Mouse (Mus musculus): ENCODE results near the gene Gm20721. TPM values are rescaled to one million over a fixed set of nuclear protein-coding genes. Genes with fewer than 3 reads are reported as not detected.

Gm20721 gene
- total and polyA plus RNA-seq, 3 experiments: 55.7 to 363 TPM; not detected in 1

- no peak overlapping the region for H3K4me3 ChIP-seq (replicated peaks in 1 of 3; ENCODE audit: low read depth in 2 of 3, low read length in 2 of 3, poor library complexity in 1 of 3)
- H3K27me3 ChIP-seq (replicated peaks): no peaks in the 10 kb centered on the region
- H3K79me2 ChIP-seq (replicated peaks; ENCODE audit: control insufficient read depth, extremely low read depth, insufficient read depth, poor library complexity, severe bottlenecking): no peaks in the 10 kb centered on the region
- H3K9me3 ChIP-seq (replicated peaks; ENCODE audit: low read length): no peaks in the 10 kb centered on the region
- peaks cover 0 to 10% of the 10 kb centered on the region in 2 experiments; a peak in 2 of 4 replicates for H3K4me1 ChIP-seq (ENCODE audit: control insufficient read depth in 1 of 2, insufficient read depth in 2 of 2)
- dilution Hi-C loops (cut with MboI; ENCODE audit: extremely low pct_ligation_motif_present, extremely low pct_unique_long_range_greater_than_20kb, low sequenced_read_pairs): no loop called here
- no peak for DNase-seq (ENCODE audit: extremely low read depth)
- no peak overlapping the region for H3K27ac ChIP-seq (ENCODE audit: insufficient read depth, low read depth)
- H3K9ac ChIP-seq (ENCODE audit: insufficient read depth, low read depth): no peak overlapping the region
- TF ChIP-seq POLR2AphosphoS2 (IDR thresholded peaks at IDR 0.05; ENCODE audit: low read depth, low read length) (no peak), E2F4 (IDR thresholded peaks at IDR 0.05; ENCODE audit: insufficient replicate concordance, low read depth, low read length) (no peak), SMC3 (IDR thresholded peaks at IDR 0.05; ENCODE audit: low read depth, low read length) (no peak), UBTF (IDR thresholded peaks at IDR 0.05; ENCODE audit: low read depth, low read length) (no peak), PAX5 (IDR thresholded peaks at IDR 0.05; ENCODE audit: low read length) (no peak), GABPA (IDR thresholded peaks at IDR 0.05; ENCODE audit: insufficient replicate concordance, low read depth, low read length) (no peak), MYC (IDR thresholded peaks at IDR 0.05; ENCODE audit: low read depth, low read length) (no peak)
- no peak overlapping the region for H3K4me2 ChIP-seq (ENCODE audit: insufficient read depth, low read depth, poor library complexity, severe bottlenecking)
- in situ Hi-C loops (cut with MboI; ENCODE audit: low pct_ligation_motif_present, low pct_unique_long_range_greater_than_20kb, low sequenced_read_pairs): loop anchor here (10.0 kb wide), 4 partner anchors 143 to 593 kb away; partner anchors contain the start of gene Tubb1
- peaks cover 0 to 1% of the 10 kb centered on the region in 2 experiments for H3K36me3 ChIP-seq (replicated peaks in 1 of 2; ENCODE audit: control insufficient read depth in 1 of 2, insufficient read depth in 1 of 2, low read length in 1 of 2)
Measured at GRCm38 (mm10) chr2:174311613-174312012, 34.9 kb downstream of the Gm20721 start.

DNA sequence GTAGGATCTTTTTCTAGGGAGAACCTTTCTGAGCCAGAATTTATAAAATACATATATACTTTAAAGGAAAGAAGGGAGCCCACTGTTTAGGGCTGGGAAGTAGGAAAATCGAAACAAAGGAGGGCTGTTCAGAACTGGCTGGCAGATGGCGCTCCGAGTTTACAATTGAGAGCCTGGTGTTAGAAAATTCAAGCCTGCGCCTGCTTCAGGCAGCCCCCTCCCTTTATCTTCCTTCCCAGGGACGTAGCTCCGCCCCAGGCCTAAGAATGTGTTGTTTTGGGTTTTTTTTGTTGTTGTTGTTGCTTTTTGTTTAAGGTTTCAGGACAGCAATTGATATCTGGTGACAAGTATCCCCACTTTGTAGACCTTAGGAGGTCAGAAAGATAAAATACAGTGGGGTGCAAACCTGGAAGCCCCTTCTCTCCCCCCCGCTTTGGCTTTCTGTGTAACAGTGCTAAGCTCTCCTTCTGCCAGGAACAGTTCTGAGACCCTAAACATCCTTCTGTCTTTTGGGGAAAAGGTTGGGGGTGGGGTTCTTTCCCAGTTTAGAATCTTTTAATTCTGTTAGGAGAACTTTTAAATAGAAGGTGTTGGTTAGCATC, 35.5 kb downstream of the Gm20721 start:
- H3K9me3 ChIP-seq (replicated peaks; ENCODE audit: low read length): no peaks in the 10 kb centered on the region
- no peaks in the 10 kb centered on the region for H3K36me3 ChIP-seq (replicated peaks in 1 of 2; ENCODE audit: control insufficient read depth in 1 of 2, insufficient read depth in 1 of 2, low read length in 1 of 2)
- no peak overlapping the region for H3K4me3 ChIP-seq (replicated peaks in 1 of 3; ENCODE audit: low read depth in 2 of 3, low read length in 2 of 3, poor library complexity in 1 of 3)
- no peaks in the 10 kb centered on the region for H3K79me2 ChIP-seq (replicated peaks; ENCODE audit: control insufficient read depth, extremely low read depth, insufficient read depth, poor library complexity, severe bottlenecking)
- H3K27ac ChIP-seq (ENCODE audit: insufficient read depth, low read depth): no peak overlapping the region
- no peaks in the 10 kb centered on the region for H3K27me3 ChIP-seq (replicated peaks)
- H3K4me2 ChIP-seq (ENCODE audit: insufficient read depth, low read depth, poor library complexity, severe bottlenecking): peak overlapping the region; percentile 57; the same call in 1 of the 2 replicates
- peaks cover 0 to 10% of the 10 kb centered on the region in 2 experiments; a peak in 2 of 4 replicates for H3K4me1 ChIP-seq (ENCODE audit: control insufficient read depth in 1 of 2, insufficient read depth in 2 of 2)
- H3K9ac ChIP-seq (ENCODE audit: insufficient read depth, low read depth): no peak overlapping the region
- TF ChIP-seq ZNF384 (IDR thresholded peaks at IDR 0.05; ENCODE audit: low read depth, low read length) (no peak), SMC3 (IDR thresholded peaks at IDR 0.05; ENCODE audit: low read depth, low read length) (peak; percentile 89), ELF1 (IDR thresholded peaks at IDR 0.05; ENCODE audit: low read depth, low read length) (0 out of 2 replicates have a peak, but pooled peaks have one; percentile 14), IRF4 (IDR thresholded peaks at IDR 0.05; ENCODE audit: low read depth, low read length) (peak; percentile 19; the same call in 1 of the 2 replicates), POLR2AphosphoS2 (IDR thresholded peaks at IDR 0.05; ENCODE audit: low read depth, low read length) (no peak), CTCF (conservative IDR thresholded peaks at IDR 0.05 in 1 of 2, IDR thresholded peaks at IDR 0.05 in 1 of 2; ENCODE audit: low read depth in 2 of 2, low read length in 2 of 2) (peak in 1 of 2 experiments; percentile 89; a peak in 2 of 4 replicates), MAZ (IDR thresholded peaks at IDR 0.05; ENCODE audit: low read depth, low read length) (peak; percentile 67; the same call in 1 of the 2 replicates), ZC3H11A (IDR thresholded peaks at IDR 0.05; ENCODE audit: low read depth, low read length) (peak; percentile 83), RAD21 (IDR thresholded peaks at IDR 0.05; ENCODE audit: low read depth, low read length) (peak; percentile 94), JUN (IDR thresholded peaks at IDR 0.05; ENCODE audit: insufficient read depth, low read depth, low read length) (no peak), ETS1 (conservative IDR thresholded peaks at IDR 0.05; ENCODE audit: low read depth, low read length) (no peak)
- in situ Hi-C loops (cut with MboI; ENCODE audit: low pct_ligation_motif_present, low pct_unique_long_range_greater_than_20kb, low sequenced_read_pairs): loop anchor here (10.0 kb wide), 4 partner anchors 144 to 594 kb away; partner anchors contain the start of gene Tubb1
- dilution Hi-C loops (cut with MboI; ENCODE audit: extremely low pct_ligation_motif_present, extremely low pct_unique_long_range_greater_than_20kb, low sequenced_read_pairs): no loop called here
- DNase-seq (ENCODE audit: extremely low read depth): peak; percentile 40
